8 mouse cellular contexts compared by ENCODE assay signal in genomic region chr3:97158611-97159508, GRCm38 (mm10). TPM values are rescaled to one million over a fixed set of nuclear protein-coding genes. Genes with fewer than 3 reads are reported as not detected.
DNase-seq lines count a peak whose midpoint lies in the region; ATAC-seq and TF ChIP-seq lines count a peak whose summit lies in the region.

Gene Acp6 (plus strand): TSS chr3:97158777.

- TF ChIP-seq POLR2A in liver, adult 2 months (IDR thresholded peaks at IDR 0.05; ENCODE audit: extremely low read depth, insufficient read depth, low read length): peak; percentile 52; the same call in 1 of the 2 replicates
- peak; percentile 25 for TF ChIP-seq POLR2A in myocyte (IDR thresholded peaks at IDR 0.05; ENCODE audit: insufficient read length, low read depth)

- H3K79me2 ChIP-seq in liver, adult 2 months (ENCODE audit: control insufficient read depth, insufficient read depth, low read length): peaks cover 5% of the 10 kb centered on the region; the same call in 1 of the 2 replicates
- peaks cover 4% of the 10 kb centered on the region for H3K79me2 ChIP-seq in myocyte (ENCODE audit: control insufficient read depth, insufficient read depth)

- peak within 1 kb of the TSS; percentile 85 for H3K9ac ChIP-seq in heart, embryonic 11.5 days (ENCODE audit: low read depth, low read length)
- H3K9ac ChIP-seq in kidney, embryonic 16.5 days (replicated peaks; ENCODE audit: low read length): peak within 1 kb of the TSS; percentile 78
- H3K9ac ChIP-seq in liver, adult 2 months (ENCODE audit: low read depth, low read length): peak within 1 kb of the TSS; percentile 87

- no peaks in the 10 kb centered on the region for H3K36me3 ChIP-seq in heart, embryonic 11.5 days (ENCODE audit: control insufficient read depth, insufficient read depth, low read length)
- no peaks in the 10 kb centered on the region for H3K36me3 ChIP-seq in kidney, embryonic 16.5 days (ENCODE audit: insufficient read depth, low read length)
- H3K36me3 ChIP-seq in liver, adult 2 months (ENCODE audit: control insufficient read depth, insufficient read depth, low read length): no peaks in the 10 kb centered on the region
- H3K36me3 ChIP-seq in myocyte (ENCODE audit: control insufficient read depth, insufficient read depth): no peaks in the 10 kb centered on the region
- no peaks in the 10 kb centered on the region for H3K36me3 ChIP-seq in splenic B cell, adult 2 months (ENCODE audit: control insufficient read depth, insufficient read depth, low read length, poor library complexity, severe bottlenecking)

- WGBS in heart, embryonic 11.5 days (ENCODE audit: insufficient replicate concordance): 1% methylated on average over 53 of the region's 54 CpGs
- WGBS in kidney, embryonic 16.5 days: under 1% methylated on average over 54 of the region's 54 CpGs
- WGBS in liver, adult 2 months: under 1% methylated on average over 54 of the region's 54 CpGs

- H3K9me3 ChIP-seq in heart, embryonic 11.5 days (replicated peaks; ENCODE audit: control insufficient read depth, low read length): no peaks in the 10 kb centered on the region
- no peaks in the 10 kb centered on the region for H3K9me3 ChIP-seq in kidney, embryonic 16.5 days (ENCODE audit: low read length)

- peak within 1 kb of the TSS; percentile 93 for H3K4me2 ChIP-seq in heart, embryonic 11.5 days
- H3K4me2 ChIP-seq in kidney, embryonic 16.5 days (replicated peaks; ENCODE audit: low read depth, low read length): peak within 1 kb of the TSS; percentile 69
- peak within 1 kb of the TSS; percentile 83 for H3K4me2 ChIP-seq in myocyte (ENCODE audit: low read depth)

- DNase-seq in B cell, adult 2 months: peak; percentile 91 to 93
- peak; percentile 98 for DNase-seq in brain, adult 2 months (ENCODE audit: low read depth, low spot score)
- DNase-seq in liver, adult 2 months (ENCODE audit: extremely low read depth, low read depth, low spot score): peak; percentile 94
- DNase-seq in splenic B cell, adult 2 months (ENCODE audit: low read depth, low spot score): peak; percentile 92

- no peaks in the 10 kb centered on the region for H3K27me3 ChIP-seq in heart, embryonic 11.5 days (ENCODE audit: control insufficient read depth, insufficient read depth, low read length)
- no peaks in the 10 kb centered on the region for H3K27me3 ChIP-seq in kidney, embryonic 16.5 days (ENCODE audit: insufficient read depth, low read length)
- no peaks in the 10 kb centered on the region for H3K27me3 ChIP-seq in liver, adult 2 months (ENCODE audit: control insufficient read depth, insufficient read depth, low read length)
- H3K27me3 ChIP-seq in myocyte (ENCODE audit: control insufficient read depth, insufficient read depth, insufficient read length): no peaks in the 10 kb centered on the region
- H3K27me3 ChIP-seq in splenic B cell, adult 2 months (ENCODE audit: control insufficient read depth, insufficient read depth, low read length, poor library complexity, severe bottlenecking): no peaks in the 10 kb centered on the region

- H3ac ChIP-seq in myocyte (ENCODE audit: control insufficient read depth, insufficient read length): peak within 1 kb of the TSS; percentile 53

- H3K4me3 ChIP-seq in heart, embryonic 11.5 days (ENCODE audit: low read depth, low read length): peak within 1 kb of the TSS; percentile 86
- peak within 1 kb of the TSS; percentile 65 for H3K4me3 ChIP-seq in kidney, embryonic 16.5 days (ENCODE audit: low read length)
- peak within 1 kb of the TSS; percentile 92 for H3K4me3 ChIP-seq in liver, adult 2 months (ENCODE audit: insufficient read depth, low read depth, low read length)
- peak within 1 kb of the TSS; percentile 93 for H3K4me3 ChIP-seq in myocyte

- H3K27ac ChIP-seq in heart, embryonic 11.5 days (ENCODE audit: low read depth, low read length): peak within 1 kb of the TSS; percentile 83
- H3K27ac ChIP-seq in kidney, embryonic 16.5 days (ENCODE audit: low read length): peak within 1 kb of the TSS; percentile 84
- H3K27ac ChIP-seq in liver, adult 2 months (replicated peaks; ENCODE audit: insufficient read depth, low read depth, low read length): peak within 1 kb of the TSS; percentile 81

- peaks cover 8% of the 10 kb centered on the region; the same call in 1 of the 2 replicates for H3K4me1 ChIP-seq in heart, embryonic 11.5 days (ENCODE audit: control insufficient read depth, insufficient read depth, low read length)
- peaks cover 17% of the 10 kb centered on the region for H3K4me1 ChIP-seq in kidney, embryonic 16.5 days (ENCODE audit: insufficient read depth, low read length)
- H3K4me1 ChIP-seq in liver, adult 2 months (ENCODE audit: control insufficient read depth, insufficient read depth, low read length): peaks cover 5% of the 10 kb centered on the region; the same call in 1 of the 2 replicates

- ATAC-seq in erythroblast, adult 5-6 weeks (replicated peaks; ENCODE audit: low FRiP score, poor library complexity, severe bottlenecking): peak; percentile 88
- peak; percentile 92 for ATAC-seq in heart, embryonic 11.5 days (replicated peaks; ENCODE audit: insufficient number of reproducible peaks, low FRiP score, low TSS enrichment)
- ATAC-seq in kidney, embryonic 16.5 days (ENCODE audit: low FRiP score, low TSS enrichment): peak; percentile 96

- no peak for TF ChIP-seq CTCF in liver, adult 2 months (IDR thresholded peaks at IDR 0.05; ENCODE audit: low read depth, low read length)

TF ChIP-seq in myocyte, 11 proteins besides CTCF, POLR2A, EP300 and RAD21:
- TF ChIP-seq MYOG (IDR thresholded peaks at IDR 0.05; ENCODE audit: control insufficient read depth in 1 of 3, insufficient read depth in 1 of 3, insufficient read length in 2 of 3, low read depth in 2 of 3): peak in 1 of 3 experiments; percentile 15
- no peak for TF ChIP-seq POLR2AphosphoS2 (IDR thresholded peaks at IDR 0.05; ENCODE audit: insufficient read length, low read depth)
- TF ChIP-seq SRF (IDR thresholded peaks at IDR 0.05; ENCODE audit: control insufficient read depth, insufficient read length, low read depth): no peak
- no peak for TF ChIP-seq MYOD1 (IDR thresholded peaks at IDR 0.05; ENCODE audit: control insufficient read depth in 1 of 3, insufficient read length in 2 of 3, low read depth in 2 of 3)

RNA-seq across cellular contexts. Expression of gene Acp6, which starts in this region (rescaled TPM):
- total RNA-seq in erythroblast, adult 5-6 weeks (2015; ENCODE audit: low replicate concordance): 2.9 and 9.6 TPM in 2 replicates
- total RNA-seq in erythroblast, adult 5-6 weeks (2017; ENCODE audit: low replicate concordance): 3.3 and 6.0 TPM in 2 replicates
- 54.0 and 59.2 TPM in 2 replicates for polyA plus RNA-seq in heart, embryonic 11.5 days (2014; fragmentation: Nextera tagmentation; extraction: Ambion mirVana)
- 59.8 and 60.3 TPM in 2 replicates for polyA plus RNA-seq in kidney, embryonic 16.5 days (2015; fragmentation: Nextera tagmentation; extraction: Ambion mirVana)
- total RNA-seq in liver, adult 2 months (2014; rRNA removed): 31.9 and 34.2 TPM in 2 replicates
- 33.7 and 37.5 TPM in 2 replicates for polyA plus RNA-seq in liver, adult 2 months (2012; rRNA removed)
- 45.2 TPM for polyA plus RNA-seq in myocyte (2012; fragmentation: generic; extraction: Trizol)

Comparison
In these comparisons a context has a peak if more than half of its experiments do, and no peak if none do; other contexts are left out.
1. Peak in every context shown above with its lines: DNase-seq, ATAC-seq, H3K4me3 ChIP-seq and H3K27ac ChIP-seq.